Mouse (Mus musculus): ENCODE measurements around the gene Vmn1r91.
"Not testable (repeated sequence)": the region's sequence is repeated elsewhere in the genome, so short reads cannot be mapped to it uniquely, and the experiment has no call there.

GRCm38 (mm10) chr7:20122479-20122878 is 23.0 kb downstream of the Vmn1r91 start, which contains the start of gene Gm16442:
- TF ChIP-seq CTCF (IDR thresholded peaks at IDR 0.05; ENCODE audit: control insufficient read depth, insufficient read depth, insufficient replicate concordance, low read depth, low read length); POLR2A (IDR thresholded peaks at IDR 0.05; ENCODE audit: control insufficient read depth, low read depth, low read length): not testable (repeated sequence)

Measured in testis, adult 2 months (tissue).